Mouse (Mus musculus) thymus, adult 2 months (tissue): ENCODE data around the gene Sec16a. TPM values are rescaled to one million over a fixed set of nuclear protein-coding genes. Genes with fewer than 3 reads are reported as not detected.

Source experiments
- DNase-seq: peaks from one replicate; pipeline ENCODE4 v3.0.0; 2021
- H3K27ac ChIP-seq: fragments of 200-500 bp; 2 replicates; pipeline ENCODE4 v1.5.1; 2012; ENCODE audit warnings: low read length, control low read depth; ENCODE audit not compliant: control insufficient read depth, insufficient read depth
- H3K27me3 ChIP-seq: fragments of 200-500 bp; 2 replicates; pipeline ENCODE4 v1.6.1; 2012; ENCODE audit warnings: mild to moderate bottlenecking, low read length, moderate library complexity, mixed read lengths; ENCODE audit not compliant: control insufficient read depth, insufficient read depth
- H3K36me3 ChIP-seq: fragments of 200-500 bp; 2 replicates; pipeline ENCODE4 v1.6.1; 2012; ENCODE audit warnings: mild to moderate bottlenecking, low read length, moderate library complexity; ENCODE audit not compliant: control insufficient read depth, insufficient read depth
- H3K4me1 ChIP-seq: fragments of 200-500 bp; replicated peaks from 2 replicates; pipeline ENCODE4 v1.6.1; 2012; ENCODE audit warnings: low read length; ENCODE audit not compliant: control insufficient read depth, insufficient read depth
- H3K4me3 ChIP-seq: fragments of 200-500 bp; 2 replicates; pipeline ENCODE4 v1.5.1; 2012; ENCODE audit warnings: mild to moderate bottlenecking, low read length, control low read depth, moderate library complexity; ENCODE audit not compliant: control insufficient read depth, insufficient read depth
- CTCF ChIP-seq: fragments of 200-500 bp; IDR thresholded peaks from 2 replicates; pipeline ENCODE4 v1.5.1; 2012; ENCODE audit warnings: mild to moderate bottlenecking, control low read depth, low read length, moderate library complexity, borderline replicate concordance; ENCODE audit not compliant: control insufficient read depth, poor library complexity, insufficient read depth; ENCODE audit errors: extremely low read depth
- POLR2A ChIP-seq: fragments of 200-500 bp; IDR thresholded peaks from 2 replicates; pipeline ENCODE4 v1.6.1; 2012; ENCODE audit warnings: mild to moderate bottlenecking, low read length, control low read depth, moderate library complexity; ENCODE audit not compliant: control insufficient read depth, poor library complexity, insufficient read depth; ENCODE audit errors: extremely low read depth
- WGBS: fragments of 180-500 bp; shearing (Covaris S2); methylation state at CpG from one replicate; pipeline ENCODE4 v1.1.7; 2018; 5-methylcytosine and 5-hydroxymethylcytosine counted together
- polyA plus RNA-seq: library from polyadenylated mRNA; depleted of rRNA; stranded (reverse); fragments of >200 nt; gene quantifications from 2 replicates; pipeline ENCODE4 v1.2.3, GENCODE M21; 2012

Gene Sec16a
- polyA plus RNA-seq, 1 experiment, result 129 TPM

DNA sequence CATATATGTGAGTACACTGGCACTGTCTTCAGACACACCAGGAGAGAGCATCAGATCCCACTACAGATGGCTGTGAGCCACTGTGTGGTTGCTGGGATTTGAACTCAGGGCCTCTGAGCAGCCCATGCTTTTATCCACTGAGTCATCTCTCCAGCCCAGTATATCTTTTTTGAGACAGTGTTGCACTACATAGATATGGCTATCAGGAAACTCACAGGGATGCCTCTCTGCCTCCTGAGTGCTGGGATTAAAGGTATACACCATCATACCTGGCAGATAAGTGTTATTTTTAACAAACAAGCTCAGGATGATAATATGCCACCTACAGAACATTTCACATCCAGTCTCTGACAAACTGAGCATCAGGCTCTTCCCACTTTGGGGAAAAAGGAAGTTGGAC is 27.9 kb downstream of the Sec16a start:
- peaks cover 50% of the 10 kb centered on the region for H3K36me3 ChIP-seq

DNA sequence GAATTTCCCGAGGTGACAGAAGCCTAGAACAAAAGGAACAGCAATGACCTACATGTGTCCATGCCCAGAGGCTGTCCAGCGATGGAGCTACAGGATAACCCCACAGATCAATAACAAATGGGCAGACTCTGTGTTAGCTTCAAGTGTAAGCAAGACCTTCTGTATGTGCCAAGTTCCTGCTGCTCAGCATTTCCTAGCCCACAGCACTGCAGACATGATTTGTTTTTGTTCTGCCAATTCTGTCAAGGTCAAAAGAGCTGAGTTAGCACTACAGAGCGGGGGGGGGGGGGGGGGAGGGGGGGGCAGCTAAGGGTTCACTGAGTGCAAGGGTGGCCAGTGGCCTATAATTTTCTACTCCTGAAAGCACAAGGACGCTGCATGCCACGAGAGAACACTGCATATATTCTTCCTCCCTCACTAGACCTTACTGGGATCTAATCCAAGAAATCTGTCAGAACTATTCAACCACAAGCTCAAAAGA is 34.0 kb downstream of the Sec16a start:
- H3K27me3 ChIP-seq, result no peaks in the 10 kb centered on the region
- no peak overlapping the region for H3K27ac ChIP-seq
- H3K4me3 ChIP-seq, result no peak overlapping the region
- 85% methylated on average over 5 of the region's 5 CpGs for WGBS
- peaks cover 11% of the 10 kb centered on the region for H3K36me3 ChIP-seq
- H3K4me1 ChIP-seq, result peaks cover 18% of the 10 kb centered on the region
- TF ChIP-seq POLR2A, result no peak
- no peak for TF ChIP-seq CTCF
- no peak for DNase-seq

More for the DNA sequence above, 27.9 kb downstream of the Sec16a start:
- Histone ChIP-seq H3K27me3 (no peaks in the 10 kb centered on the region), H3K4me3 (no peak overlapping the region), H3K27ac (no peak overlapping the region), H3K4me1 (no peaks in the 10 kb centered on the region)
- DNase-seq, result no peak
- TF ChIP-seq CTCF, result no peak
- no peak for TF ChIP-seq POLR2A

DNA sequence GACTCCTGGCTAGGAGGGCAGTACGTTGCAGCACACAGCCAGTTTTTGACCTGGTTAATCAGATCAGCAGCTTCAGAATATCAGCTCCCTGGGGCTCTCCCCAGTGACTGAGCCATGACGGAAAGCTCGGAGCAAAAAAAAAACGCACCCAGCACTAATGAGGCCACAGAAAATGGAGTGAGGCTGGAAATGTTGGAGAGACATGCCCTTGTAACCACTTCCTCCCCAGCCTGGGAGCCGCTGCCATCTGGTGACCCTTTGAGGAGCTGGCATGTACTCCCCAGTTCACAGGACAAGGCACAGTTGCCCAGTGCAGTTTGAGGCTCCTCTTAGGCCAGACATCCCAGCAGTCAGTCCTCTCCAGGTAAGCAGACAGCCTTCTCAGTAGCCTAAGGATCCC is 34.9 kb downstream of the Sec16a start:
- H3K4me1 ChIP-seq, result peaks cover 19% of the 10 kb centered on the region
- 74% methylated on average over 5 of the region's 5 CpGs for WGBS
- no peaks in the 10 kb centered on the region for H3K27me3 ChIP-seq
- no peak for DNase-seq
- peaks cover 2% of the 10 kb centered on the region for H3K36me3 ChIP-seq
- H3K27ac ChIP-seq, result no peak overlapping the region
- H3K4me3 ChIP-seq, result no peak overlapping the region
- TF ChIP-seq CTCF (no peak), POLR2A (no peak)

- DNase-seq, result no peak
- H3K27me3 ChIP-seq, result no peaks in the 10 kb centered on the region
- H3K4me3 ChIP-seq, result no peak overlapping the region
- 63% methylated on average over 3 of the region's 3 CpGs for WGBS
- peaks cover 19% of the 10 kb centered on the region for H3K4me1 ChIP-seq
- TF ChIP-seq POLR2A (no peak), CTCF (no peak)
- H3K36me3 ChIP-seq, result no peaks in the 10 kb centered on the region
- no peak overlapping the region for H3K27ac ChIP-seq
Observed at GRCm38 (mm10) chr2:26409362-26409761, 35.7 kb downstream of the Sec16a start.

DNA sequence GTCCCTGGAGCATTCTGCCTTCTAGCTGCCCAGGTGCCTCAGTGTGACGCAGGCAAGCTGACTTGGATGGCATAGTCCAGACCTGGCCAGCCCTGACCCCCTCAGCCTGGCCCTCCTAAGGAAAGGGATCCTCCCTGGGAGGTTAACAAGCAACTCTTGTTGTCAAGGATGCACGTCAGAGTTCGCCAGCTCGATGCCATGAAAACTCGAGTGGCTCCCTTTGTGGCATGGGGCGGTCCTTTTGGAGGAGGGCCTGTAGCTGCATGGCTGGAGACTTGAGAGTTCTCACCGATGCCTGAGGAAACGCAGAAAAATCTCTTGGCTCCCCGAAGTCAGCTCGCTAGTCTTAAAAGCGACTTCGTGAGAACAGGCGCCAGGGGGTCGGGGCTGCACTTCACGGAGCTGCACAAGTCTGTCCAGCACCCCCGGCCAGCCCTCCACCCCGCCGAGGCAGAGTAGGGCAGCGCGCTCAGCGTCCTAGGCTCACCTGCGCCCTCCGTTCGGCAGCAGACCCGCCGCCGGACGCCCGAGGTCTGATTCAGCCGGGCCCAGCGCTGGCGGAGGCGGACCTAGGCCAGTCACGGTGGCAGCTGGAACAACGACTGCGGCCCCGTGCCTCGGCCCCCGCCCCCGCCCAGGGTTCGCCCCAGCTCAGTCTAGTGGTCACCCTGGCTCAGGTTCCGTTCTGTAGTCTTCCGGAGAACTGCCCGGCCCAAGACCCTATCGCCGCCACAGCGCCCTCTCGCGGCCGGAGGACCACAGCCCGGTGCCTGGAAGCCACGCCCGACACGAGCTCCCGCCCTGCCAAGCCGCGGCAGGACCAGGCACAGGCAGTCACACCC is 36.3 kb downstream of the Sec16a start, which contains the start of gene Inpp5e:
Gene Inpp5e (minus strand): TSS at position 689 of the 842 bp plus-strand sequence.
- H3K4me1 ChIP-seq, result peaks cover 19% of the 10 kb centered on the region
- H3K27me3 ChIP-seq, result no peaks in the 10 kb centered on the region
- 1% methylated on average over 57 of the region's 57 CpGs for WGBS
- no peak within 1 kb of the TSS for H3K27ac ChIP-seq
- peak; percentile 97 for DNase-seq
- no peaks in the 10 kb centered on the region for H3K36me3 ChIP-seq
- TF ChIP-seq POLR2A (no peak), CTCF (peak; percentile 96)
- H3K4me3 ChIP-seq, result peak within 1 kb of the TSS; percentile 65

DNA sequence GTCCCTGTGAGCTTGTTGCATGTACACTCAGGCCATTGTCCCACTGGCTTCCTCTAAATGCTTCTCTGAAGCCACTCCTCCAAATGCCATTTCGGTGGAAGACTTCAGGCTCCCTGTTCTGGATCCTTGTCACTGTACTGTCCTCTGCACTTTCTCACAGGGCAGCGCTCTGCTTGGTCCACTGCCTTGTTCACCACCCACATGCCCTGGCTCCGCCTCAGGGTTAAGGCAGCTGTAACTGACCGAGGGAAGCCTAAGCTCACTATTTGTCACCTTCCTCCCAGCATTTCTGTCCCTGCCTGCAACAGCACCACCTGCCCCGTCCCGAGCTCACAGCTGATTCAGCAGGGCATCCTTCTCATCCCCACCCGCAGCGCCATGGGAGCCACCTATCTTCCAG is 41.7 kb downstream of the Sec16a start:
- Histone ChIP-seq H3K27me3 (no peaks in the 10 kb centered on the region), H3K4me1 (peaks cover 16% of the 10 kb centered on the region), H3K4me3 (no peak overlapping the region), H3K36me3 (peaks cover 24% of the 10 kb centered on the region), H3K27ac (no peak overlapping the region)
- 94% methylated on average over 8 of the region's 8 CpGs for WGBS
- DNase-seq, result no peak
- no peak for TF ChIP-seq CTCF
- no peak for TF ChIP-seq POLR2A

DNA sequence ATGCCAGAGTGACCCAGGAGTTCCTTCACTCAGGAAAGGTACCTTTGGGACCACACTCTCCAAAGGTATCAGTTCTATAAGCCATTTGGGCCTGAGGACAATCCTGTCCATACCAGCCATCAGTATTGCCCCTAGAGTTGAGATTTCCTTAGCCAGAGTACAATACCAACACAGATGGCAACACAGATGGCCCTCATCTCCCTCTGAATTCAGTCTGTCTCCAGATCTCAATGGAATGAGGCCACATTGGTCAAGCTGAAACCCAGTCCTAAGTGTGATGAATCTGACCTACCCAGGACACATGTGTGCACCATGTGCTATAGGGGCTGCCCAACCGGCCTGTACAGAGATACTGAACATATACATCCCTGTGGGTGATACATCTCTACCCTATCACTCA is 42.8 kb downstream of the Sec16a start:
- no peak overlapping the region for H3K27ac ChIP-seq
- peaks cover 30% of the 10 kb centered on the region for H3K36me3 ChIP-seq
- no peaks in the 10 kb centered on the region for H3K27me3 ChIP-seq
- no peak for DNase-seq
- no peak for TF ChIP-seq POLR2A
- no peak for TF ChIP-seq CTCF
- H3K4me3 ChIP-seq, result no peak overlapping the region
- H3K4me1 ChIP-seq, result peaks cover 7% of the 10 kb centered on the region
- 94% methylated on average over 1 of the region's 1 CpGs for WGBS
